Mouse (Mus musculus) megakaryocyte, embryonic 14.5 days (primary cell): Measurements from ENCODE around the gene Gng10. TPM values are rescaled to one million over a fixed set of nuclear protein-coding genes. Genes with fewer than 3 reads are reported as not detected.

ENCODE experiments used
- H3K27me3 ChIP-seq: replicated peaks from 2 replicates; pipeline ENCODE3; 2012; ENCODE audit warnings: inconsistent platforms
- H3K36me3 ChIP-seq: replicated peaks from 2 replicates; pipeline ENCODE3; 2012; ENCODE audit warnings: low read length, inconsistent platforms, mixed read lengths
- H3K4me1 ChIP-seq: 2 replicates; pipeline ENCODE4 v1.6.1; 2012; ENCODE audit warnings: inconsistent platforms
- H3K4me3 ChIP-seq: replicated peaks from 2 replicates; pipeline ENCODE3; 2012; ENCODE audit warnings: moderate library complexity, mild to moderate bottlenecking, inconsistent platforms
- H3K9me3 ChIP-seq: 2 replicates; pipeline ENCODE4 v1.6.1; 2012; ENCODE audit warnings: inconsistent platforms
- FLI1 ChIP-seq: IDR thresholded peaks from 2 replicates; pipeline ENCODE4 v1.6.1; 2012; ENCODE audit warnings: low read length, inconsistent platforms, mixed read lengths
- GATA1 ChIP-seq: IDR thresholded peaks from 3 replicates; pipeline ENCODE4 v1.6.1; 2012; ENCODE audit warnings: mixed read lengths, low read length, inconsistent platforms, borderline replicate concordance
- polyA plus RNA-seq: library from polyadenylated mRNA; stranded (reverse); fragments of >175 nt; gene quantifications from 2 replicates; pipeline ENCODE4 v1.2.3, GENCODE M21; 2012; ENCODE audit warnings: low replicate concordance; ENCODE audit not compliant: insufficient read depth

The Gng10 gene
- polyA plus RNA-seq, 1 experiment = 19.6 TPM

GRCm38 (mm10) chr4:59051081-59051480 lies 16.2 kb downstream of the Gng10 start:
- Histone ChIP-seq H3K4me1 (peaks cover 23% of the 10 kb centered on the region), H3K36me3 (no peaks in the 10 kb centered on the region), H3K4me3 (peak overlapping the region; percentile 26), H3K27me3 (peaks cover 5% of the 10 kb centered on the region), H3K9me3 (no peaks in the 10 kb centered on the region)
- TF ChIP-seq FLI1 (no peak), GATA1 (no peak)

- Histone ChIP-seq H3K9me3 (no peaks in the 10 kb centered on the region), H3K4me1 (peaks cover 11% of the 10 kb centered on the region), H3K36me3 (no peaks in the 10 kb centered on the region), H3K4me3 (no peak overlapping the region), H3K27me3 (peaks cover 9% of the 10 kb centered on the region)
- TF ChIP-seq GATA1 (no peak), FLI1 (no peak)
Observed at GRCm38 (mm10) chr4:59057929-59058328, 23.0 kb downstream of the Gng10 start.

GRCm38 (mm10) chr4:59062526-59062925 lies 27.6 kb downstream of the Gng10 start:
- no peaks in the 10 kb centered on the region for H3K36me3 ChIP-seq
- no peak for TF ChIP-seq FLI1
- TF ChIP-seq GATA1 = no peak
- H3K9me3 ChIP-seq = peaks cover 3% of the 10 kb centered on the region; the same call in 1 of the 2 replicates
- H3K27me3 ChIP-seq = peaks cover 5% of the 10 kb centered on the region
- no peaks in the 10 kb centered on the region; the same call in 1 of the 2 replicates for H3K4me1 ChIP-seq
- no peak overlapping the region for H3K4me3 ChIP-seq

GRCm38 (mm10) chr4:59069276-59069675 lies 34.4 kb downstream of the Gng10 start:
- Histone ChIP-seq H3K36me3 (no peaks in the 10 kb centered on the region), H3K9me3 (peaks cover 3% of the 10 kb centered on the region; the same call in 1 of the 2 replicates), H3K4me3 (no peak overlapping the region), H3K4me1 (0 out of 2 replicates have a peak, but pooled peaks cover 2% of the 10 kb centered on the region), H3K27me3 (peaks cover 10% of the 10 kb centered on the region)
- no peak for TF ChIP-seq FLI1
- no peak for TF ChIP-seq GATA1

- Histone ChIP-seq H3K27me3 (peaks cover 2% of the 10 kb centered on the region), H3K4me3 (no peak overlapping the region), H3K36me3 (no peaks in the 10 kb centered on the region), H3K9me3 (no peaks in the 10 kb centered on the region), H3K4me1 (no peaks in the 10 kb centered on the region)
- TF ChIP-seq FLI1 (no peak), GATA1 (no peak)
Observed at GRCm38 (mm10) chr4:59083430-59083829, 48.5 kb downstream of the Gng10 start.

- Histone ChIP-seq H3K27me3 (no peaks in the 10 kb centered on the region), H3K9me3 (no peaks in the 10 kb centered on the region), H3K4me3 (no peak overlapping the region), H3K4me1 (peaks cover 19% of the 10 kb centered on the region), H3K36me3 (no peaks in the 10 kb centered on the region)
- TF ChIP-seq GATA1 (no peak), FLI1 (no peak)
Observed at GRCm38 (mm10) chr4:59089391-59089790, 54.5 kb downstream of the Gng10 start.

Other genes starting within 250 kb of the Gng10 start
- not detected in 2 replicates for gene Olfr267, start 247.4 kb upstream of the Gng10 start, polyA plus RNA-seq
- 4.9 and 12.6 TPM in 2 replicates for gene Ecpas, start 122.3 kb upstream of the Gng10 start, polyA plus RNA-seq
- not detected in 2 replicates for gene Zkscan16, start 91.5 kb upstream of the Gng10 start, polyA plus RNA-seq
- gene Ptgr1, start 48.0 kb upstream of the Gng10 start, polyA plus RNA-seq = 0.67 TPM in 1 of 2 replicates, not detected in the other
- gene Dnajc25, start 40.0 kb upstream of the Gng10 start, polyA plus RNA-seq = 1.7 and 2.9 TPM in 2 replicates
- not detected in 2 replicates for gene Gm20503, start 31.9 kb upstream of the Gng10 start, polyA plus RNA-seq
- gene AI481877, start 103.9 kb downstream of the Gng10 start, polyA plus RNA-seq = 0.35 TPM in 1 of 2 replicates, not detected in the other
- gene Ugcg, start 154.2 kb downstream of the Gng10 start, polyA plus RNA-seq = 1.4 and 3.1 TPM in 2 replicates